Mouse (Mus musculus) forebrain, embryonic 13.5 days (tissue): ENCODE measurements around the gene Hnf4a. TPM values are rescaled to one million over a fixed set of nuclear protein-coding genes. Genes with fewer than 3 reads are reported as not detected.
"Not testable (repeated sequence)": the region's sequence is repeated elsewhere in the genome, so short reads cannot be mapped to it uniquely, and the experiment has no call there.

ENCODE experiments used
- ATAC-seq: fragments of 200-750 bp; cut with Nextera tagmentation; 2 replicates; pipeline ENCODE4 v1.8.0; 2017
- H3K27ac ChIP-seq: fragments of 300-500 bp; sonication (generic); 2 replicates; pipeline ENCODE4 v1.5.1; 2015; ENCODE audit warnings: inconsistent platforms, mild to moderate bottlenecking, moderate library complexity
- H3K27me3 ChIP-seq: fragments of 300-500 bp; sonication (generic); 2 replicates; pipeline ENCODE4 v1.6.1; 2015; ENCODE audit warnings: mild to moderate bottlenecking, inconsistent platforms
- H3K36me3 ChIP-seq: fragments of 300-500 bp; sonication (generic); 2 replicates; pipeline ENCODE4 v1.6.1; 2015; ENCODE audit warnings: mild to moderate bottlenecking, inconsistent platforms; ENCODE audit not compliant: poor library complexity, severe bottlenecking
- H3K4me1 ChIP-seq: fragments of 300-500 bp; sonication (generic); 2 replicates; pipeline ENCODE4 v1.6.1; 2015; ENCODE audit warnings: inconsistent platforms
- H3K4me2 ChIP-seq: fragments of 300-500 bp; sonication (generic); 2 replicates; pipeline ENCODE4 v1.6.1; 2015; ENCODE audit warnings: inconsistent platforms, mild to moderate bottlenecking, moderate library complexity
- H3K4me3 ChIP-seq: fragments of 300-500 bp; sonication (generic); 2 replicates; pipeline ENCODE4 v1.5.1; 2015; ENCODE audit warnings: mild to moderate bottlenecking, inconsistent platforms
- H3K9ac ChIP-seq: fragments of 300-500 bp; sonication (generic); 2 replicates; pipeline ENCODE4 v1.6.1; 2015; ENCODE audit warnings: mild to moderate bottlenecking, inconsistent platforms
- H3K9me3 ChIP-seq: fragments of 300-500 bp; sonication (generic); replicated peaks from 2 replicates; pipeline ENCODE4 v1.6.1; 2016; ENCODE audit warnings: inconsistent platforms
- WGBS: fragments of 180-500 bp; shearing (Covaris S2); methylation state at CpG from one replicate; pipeline ENCODE4 v1.1.7; 2015; 5-methylcytosine and 5-hydroxymethylcytosine counted together
- polyA plus RNA-seq: library from polyadenylated mRNA; unstranded; fragments of >200 nt; fragmentation: Nextera tagmentation; extraction: Ambion mirVana; gene quantifications from 2 replicates; pipeline ENCODE4 v1.2.1, GENCODE M21; 2015

The Hnf4a gene
- polyA plus RNA-seq = not detected in 2 replicates

- 93% methylated on average over 10 of the region's 10 CpGs for WGBS
- H3K27ac ChIP-seq = no peak within 1 kb of the TSS
- no peaks in the 10 kb centered on the region for H3K9me3 ChIP-seq
- H3K27me3 ChIP-seq = no peaks in the 10 kb centered on the region
- H3K4me2 ChIP-seq = no peak within 1 kb of the TSS
- no peaks in the 10 kb centered on the region for H3K4me1 ChIP-seq
- ATAC-seq = no peak
- no peaks in the 10 kb centered on the region for H3K36me3 ChIP-seq
- H3K4me3 ChIP-seq = no peak within 1 kb of the TSS
- H3K9ac ChIP-seq = no peak within 1 kb of the TSS
Observed at GRCm38 (mm10) chr2:163506300-163507004, at the start of gene Hnf4a. Gene Hnf4a, plus strand, starts transcription at chr2:163506808.

GRCm38 (mm10) chr2:163458539-163459265 is 47.9 kb upstream of the Hnf4a start:
- 0 out of 2 replicates have a peak overlapping the region, but pooled peaks have one; percentile 6 for H3K27ac ChIP-seq
- ATAC-seq = peak; percentile 13; the same call in 1 of the 2 replicates
- H3K27me3 ChIP-seq = 0 out of 2 replicates have a peak, but pooled peaks cover 4% of the 10 kb centered on the region
- no peak overlapping the region for H3K9ac ChIP-seq
- WGBS = 55% methylated on average over 27 of the region's 27 CpGs
- H3K36me3 ChIP-seq = peaks cover 18% of the 10 kb centered on the region
- H3K4me1 ChIP-seq = 0 out of 2 replicates have a peak, but pooled peaks cover 7% of the 10 kb centered on the region
- H3K9me3 ChIP-seq = no peaks in the 10 kb centered on the region
- H3K4me3 ChIP-seq = no peak overlapping the region
- peak overlapping the region; percentile 37 for H3K4me2 ChIP-seq

GRCm38 (mm10) chr2:163459380-163459779 is 47.2 kb upstream of the Hnf4a start:
- peak overlapping the region; percentile 37 for H3K4me2 ChIP-seq
- 48% methylated on average over 10 of the region's 10 CpGs for WGBS
- H3K9me3 ChIP-seq = no peaks in the 10 kb centered on the region
- peak; percentile 19; the same call in 1 of the 2 replicates for ATAC-seq
- H3K36me3 ChIP-seq = peaks cover 11% of the 10 kb centered on the region
- H3K9ac ChIP-seq = no peak overlapping the region
- H3K27me3 ChIP-seq = 0 out of 2 replicates have a peak, but pooled peaks cover 4% of the 10 kb centered on the region
- 0 out of 2 replicates have a peak overlapping the region, but pooled peaks have one; percentile 6 for H3K27ac ChIP-seq
- 0 out of 2 replicates have a peak, but pooled peaks cover 7% of the 10 kb centered on the region for H3K4me1 ChIP-seq
- no peak overlapping the region for H3K4me3 ChIP-seq

- 0 out of 2 replicates have a peak, but pooled peaks cover 7% of the 10 kb centered on the region for H3K4me1 ChIP-seq
- 90% methylated on average over 8 of the region's 8 CpGs for WGBS
- H3K4me3 ChIP-seq = no peak overlapping the region
- no peak overlapping the region for H3K4me2 ChIP-seq
- 0 out of 2 replicates have a peak, but pooled peaks cover 4% of the 10 kb centered on the region for H3K27me3 ChIP-seq
- no peaks in the 10 kb centered on the region for H3K9me3 ChIP-seq
- no peak for ATAC-seq
- no peak overlapping the region for H3K27ac ChIP-seq
- no peak overlapping the region for H3K9ac ChIP-seq
- no peaks in the 10 kb centered on the region for H3K36me3 ChIP-seq
Observed at GRCm38 (mm10) chr2:163460622-163461021, 46.0 kb upstream of the Hnf4a start.

- 95% methylated on average over 9 of the region's 9 CpGs for WGBS
- ATAC-seq = not testable (repeated sequence)
Observed at GRCm38 (mm10) chr2:163461307-163461706, 45.3 kb upstream of the Hnf4a start.

GRCm38 (mm10) chr2:163462386-163462785 is 44.2 kb upstream of the Hnf4a start:
- no peak overlapping the region for H3K4me3 ChIP-seq
- H3K9ac ChIP-seq = no peak overlapping the region
- no peaks in the 10 kb centered on the region for H3K9me3 ChIP-seq
- H3K4me2 ChIP-seq = no peak overlapping the region
- H3K36me3 ChIP-seq = peaks cover 10% of the 10 kb centered on the region
- 81% methylated on average over 5 of the region's 5 CpGs for WGBS
- H3K4me1 ChIP-seq = 0 out of 2 replicates have a peak, but pooled peaks cover 7% of the 10 kb centered on the region
- ATAC-seq = no peak
- 0 out of 2 replicates have a peak, but pooled peaks cover 4% of the 10 kb centered on the region for H3K27me3 ChIP-seq
- no peak overlapping the region for H3K27ac ChIP-seq

More at GRCm38 (mm10) chr2:163461307-163461706, 45.3 kb upstream of the Hnf4a start:
- H3K27ac ChIP-seq, H3K27me3 ChIP-seq, H3K4me1 ChIP-seq, H3K4me3 ChIP-seq, H3K9me3 ChIP-seq, H3K9ac ChIP-seq, H3K36me3 ChIP-seq, H3K4me2 ChIP-seq: not testable (repeated sequence)

GRCm38 (mm10) chr2:163462801-163463200 is 43.8 kb upstream of the Hnf4a start:
- H3K36me3 ChIP-seq = peaks cover 14% of the 10 kb centered on the region
- WGBS = 86% methylated on average over 11 of the region's 11 CpGs
- ATAC-seq = no peak

GRCm38 (mm10) chr2:163463251-163463769 is 43.3 kb upstream of the Hnf4a start:
- ATAC-seq = no peak
- Histone ChIP-seq H3K9ac (no peak overlapping the region), H3K4me2 (no peak overlapping the region), H3K27me3 (no peaks in the 10 kb centered on the region), H3K9me3 (no peaks in the 10 kb centered on the region), H3K4me3 (no peak overlapping the region), H3K36me3 (peaks cover 19% of the 10 kb centered on the region), H3K27ac (no peak overlapping the region), H3K4me1 (0 out of 2 replicates have a peak, but pooled peaks cover 7% of the 10 kb centered on the region)
- WGBS = 71% methylated on average over 10 of the region's 10 CpGs

More at GRCm38 (mm10) chr2:163462801-163463200, 43.8 kb upstream of the Hnf4a start:
- Histone ChIP-seq H3K4me3 (no peak overlapping the region), H3K9me3 (no peaks in the 10 kb centered on the region), H3K4me2 (no peak overlapping the region), H3K9ac (no peak overlapping the region), H3K27ac (no peak overlapping the region), H3K27me3 (0 out of 2 replicates have a peak, but pooled peaks cover 2% of the 10 kb centered on the region), H3K4me1 (0 out of 2 replicates have a peak, but pooled peaks cover 7% of the 10 kb centered on the region)

GRCm38 (mm10) chr2:163463998-163464397 is 42.6 kb upstream of the Hnf4a start:
- no peak overlapping the region for H3K27ac ChIP-seq
- WGBS = 81% methylated on average over 4 of the region's 4 CpGs
- no peaks in the 10 kb centered on the region for H3K9me3 ChIP-seq
- peaks cover 25% of the 10 kb centered on the region for H3K36me3 ChIP-seq
- no peak for ATAC-seq
- no peak overlapping the region for H3K9ac ChIP-seq
- H3K27me3 ChIP-seq = no peaks in the 10 kb centered on the region
- H3K4me3 ChIP-seq = no peak overlapping the region
- H3K4me2 ChIP-seq = no peak overlapping the region
- H3K4me1 ChIP-seq = 0 out of 2 replicates have a peak, but pooled peaks cover 4% of the 10 kb centered on the region

- no peak overlapping the region for H3K4me2 ChIP-seq
- H3K27ac ChIP-seq = no peak overlapping the region
- no peak for ATAC-seq
- H3K9me3 ChIP-seq = no peaks in the 10 kb centered on the region
- no peaks in the 10 kb centered on the region for H3K4me1 ChIP-seq
- no peak overlapping the region for H3K4me3 ChIP-seq
- H3K27me3 ChIP-seq = no peaks in the 10 kb centered on the region
- 81% methylated on average over 6 of the region's 6 CpGs for WGBS
- peaks cover 30% of the 10 kb centered on the region for H3K36me3 ChIP-seq
- H3K9ac ChIP-seq = no peak overlapping the region
Observed at GRCm38 (mm10) chr2:163464562-163464961, 42.0 kb upstream of the Hnf4a start.

- H3K27ac ChIP-seq = no peak overlapping the region
- no peaks in the 10 kb centered on the region for H3K9me3 ChIP-seq
- H3K9ac ChIP-seq = no peak overlapping the region
- ATAC-seq = no peak
- no peak overlapping the region for H3K4me3 ChIP-seq
- H3K27me3 ChIP-seq = no peaks in the 10 kb centered on the region
- no peak overlapping the region for H3K4me2 ChIP-seq
- peaks cover 35% of the 10 kb centered on the region for H3K36me3 ChIP-seq
- WGBS = 78% methylated on average over 8 of the region's 8 CpGs
- H3K4me1 ChIP-seq = peaks cover 9% of the 10 kb centered on the region
Observed at GRCm38 (mm10) chr2:163466771-163467170, 39.8 kb upstream of the Hnf4a start.

GRCm38 (mm10) chr2:163467585-163467984 is 39.0 kb upstream of the Hnf4a start:
- 92% methylated on average over 6 of the region's 6 CpGs for WGBS
- H3K36me3 ChIP-seq = peaks cover 35% of the 10 kb centered on the region
- H3K9me3 ChIP-seq = no peaks in the 10 kb centered on the region
- H3K4me1 ChIP-seq = peaks cover 12% of the 10 kb centered on the region
- ATAC-seq = no peak
- H3K9ac ChIP-seq = no peak overlapping the region
- no peak overlapping the region for H3K27ac ChIP-seq
- H3K27me3 ChIP-seq = no peaks in the 10 kb centered on the region
- no peak overlapping the region for H3K4me2 ChIP-seq
- no peak overlapping the region for H3K4me3 ChIP-seq
